Mouse (Mus musculus) small intestine, adult 10 weeks (tissue): ENCODE results near the gene Papolg. TPM values are rescaled to one million over a fixed set of nuclear protein-coding genes. Genes with fewer than 3 reads are reported as not detected.

Source experiments
- polyA plus RNA-seq: library from polyadenylated mRNA; stranded (reverse); fragments of 350-450 nt; fragmentation: Illumina TruSeq; extraction: RNeasy Lipid Tissue Mini Kit (QIAGEN cat#74804); gene quantifications from one replicate; pipeline ENCODE4 v1.2.3, GENCODE M21; 2014; ENCODE audit warnings: low replicate concordance

Papolg gene
- polyA plus RNA-seq, result 33.9 TPM

GRCm38 (mm10) chr11:23895060-23895426 is at the start of gene Papolg:
Gene Papolg, minus strand, starts transcription at chr11:23895253.

Other genes with a start within 250 kb of the Papolg start
- 24.9 TPM for gene Pus10, start 229.6 kb downstream of the Papolg start, polyA plus RNA-seq
- gene Pex13, start 229.3 kb downstream of the Papolg start, polyA plus RNA-seq, result 65.4 TPM
- gene Rel, start 124.3 kb downstream of the Papolg start, polyA plus RNA-seq, result 9.9 TPM
- gene A830031A19Rik, start 179.8 kb upstream of the Papolg start, polyA plus RNA-seq, result not detected
- 7.0 TPM for gene Bcl11a, start 182.8 kb upstream of the Papolg start, polyA plus RNA-seq